Mouse (Mus musculus) heart, embryonic 16.5 days (tissue): ENCODE data around the gene Gm20388. TPM values are rescaled to one million over a fixed set of nuclear protein-coding genes. Genes with fewer than 3 reads are reported as not detected.

Source experiments
- ATAC-seq: fragments of 200-750 bp; cut with Nextera tagmentation; replicated peaks from 2 replicates; pipeline ENCODE4 v1.8.0; 2017; ENCODE audit warnings: moderate number of reproducible peaks; ENCODE audit not compliant: insufficient read depth, low FRiP score; ENCODE audit errors: extremely low read depth
- H3K27ac ChIP-seq: fragments of 300-500 bp; sonication (generic); 2 replicates; pipeline ENCODE4 v1.5.1; 2014; ENCODE audit warnings: mild to moderate bottlenecking, low read length, control low read depth, moderate library complexity
- H3K27me3 ChIP-seq: fragments of 300-500 bp; sonication (generic); 2 replicates; pipeline ENCODE4 v1.6.1; 2014; ENCODE audit warnings: low read length, mixed read lengths; ENCODE audit not compliant: control insufficient read depth, insufficient read depth
- H3K36me3 ChIP-seq: fragments of 300-500 bp; sonication (generic); 2 replicates; pipeline ENCODE4 v1.6.1; 2014; ENCODE audit not compliant: control insufficient read depth, insufficient read depth
- H3K4me1 ChIP-seq: fragments of 300-500 bp; sonication (generic); 2 replicates; pipeline ENCODE4 v1.6.1; 2014; ENCODE audit warnings: low read length, mixed read lengths; ENCODE audit not compliant: control insufficient read depth, insufficient read depth
- H3K4me2 ChIP-seq: fragments of 300-500 bp; sonication (generic); 2 replicates; pipeline ENCODE4 v1.6.1; 2014; ENCODE audit warnings: low read depth, mild to moderate bottlenecking, control low read depth, low read length
- H3K4me3 ChIP-seq: fragments of 300-500 bp; sonication (generic); 2 replicates; pipeline ENCODE4 v1.5.1; 2014; ENCODE audit warnings: mild to moderate bottlenecking, control low read depth, low read length
- H3K9ac ChIP-seq: fragments of 300-500 bp; sonication (generic); 2 replicates; pipeline ENCODE4 v1.6.1; 2014; ENCODE audit warnings: low read length, control low read depth
- H3K9me3 ChIP-seq: fragments of 300-500 bp; sonication (generic); replicated peaks from 2 replicates; pipeline ENCODE4 v1.6.1; 2016; ENCODE audit warnings: low read length; ENCODE audit not compliant: control insufficient read depth
- WGBS: fragments of 180-500 bp; shearing (Covaris S2); extraction: QIAGEN DNeasy Blood & Tissue Kit; methylation state at CpG from one replicate; pipeline ENCODE4 v1.1.7; 2014; 5-methylcytosine and 5-hydroxymethylcytosine counted together
- polyA plus RNA-seq: library from polyadenylated mRNA; unstranded; fragments of >200 nt; fragmentation: Nextera tagmentation; extraction: Ambion mirVana; gene quantifications from 2 replicates; pipeline ENCODE4 v1.2.1, GENCODE M21; 2015

Gm20388 gene
- polyA plus RNA-seq, 1 experiment from 2014 or later: 4.5 TPM

GRCm38 (mm10) chr8:121207171-121207570, 1296.5 kb downstream of the Gm20388 start:
- 77% methylated on average over 2 of the region's 2 CpGs for WGBS
- H3K4me3 ChIP-seq: no peak overlapping the region
- H3K9ac ChIP-seq: no peak overlapping the region
- no peak overlapping the region for H3K27ac ChIP-seq
- ATAC-seq: no peak
- no peaks in the 10 kb centered on the region for H3K36me3 ChIP-seq
- H3K4me2 ChIP-seq: no peak overlapping the region
- no peaks in the 10 kb centered on the region for H3K9me3 ChIP-seq
- H3K27me3 ChIP-seq: no peaks in the 10 kb centered on the region; the same call in 1 of the 2 replicates
- no peaks in the 10 kb centered on the region for H3K4me1 ChIP-seq

- Histone ChIP-seq H3K9ac (no peak overlapping the region), H3K4me1 (no peaks in the 10 kb centered on the region), H3K9me3 (0 out of 2 replicates have a peak, but pooled peaks cover 2% of the 10 kb centered on the region), H3K4me3 (no peak overlapping the region), H3K27ac (no peak overlapping the region), H3K4me2 (no peak overlapping the region), H3K36me3 (no peaks in the 10 kb centered on the region), H3K27me3 (no peaks in the 10 kb centered on the region)
- 75% methylated on average over 3 of the region's 3 CpGs for WGBS
- no peak for ATAC-seq
These were observed 1300.0 kb downstream of the Gm20388 start for GRCm38 (mm10) chr8:121210627-121211026.

GRCm38 (mm10) chr8:121213236-121213635, 1302.6 kb downstream of the Gm20388 start:
- ATAC-seq: no peak; the same call in 1 of the 2 replicates
- no peaks in the 10 kb centered on the region for H3K4me1 ChIP-seq
- WGBS: 51% methylated on average over 15 of the region's 15 CpGs

DNA sequence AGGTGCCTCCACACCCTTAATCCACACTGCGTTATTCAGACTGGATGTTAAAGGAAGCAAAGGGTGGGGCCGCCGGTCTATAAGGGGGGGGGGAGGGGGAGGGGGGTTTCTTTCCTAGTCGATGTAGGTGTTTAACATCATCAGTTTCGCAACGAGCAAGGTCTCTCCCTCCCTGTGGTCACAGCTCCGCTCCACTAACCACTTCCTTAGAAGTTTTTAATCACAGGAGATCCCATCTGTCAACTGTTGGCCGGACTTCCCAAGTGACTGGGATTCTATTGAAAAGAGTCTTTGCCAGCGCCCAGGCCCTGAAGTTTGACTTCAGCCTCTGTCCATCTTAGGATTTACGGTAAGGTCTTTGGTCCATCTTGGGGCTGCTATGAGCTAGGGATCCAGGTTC, 1303.0 kb downstream of the Gm20388 start:
- 51% methylated on average over 10 of the region's 10 CpGs for WGBS
- no peaks in the 10 kb centered on the region for H3K27me3 ChIP-seq

More at GRCm38 (mm10) chr8:121213236-121213635, 1302.6 kb downstream of the Gm20388 start:
- H3K9me3 ChIP-seq: peaks cover 2% of the 10 kb centered on the region; the same call in 1 of the 2 replicates
- no peaks in the 10 kb centered on the region for H3K27me3 ChIP-seq
- no peak overlapping the region for H3K9ac ChIP-seq
- H3K36me3 ChIP-seq: no peaks in the 10 kb centered on the region
- no peak overlapping the region for H3K4me2 ChIP-seq
- H3K4me3 ChIP-seq: no peak overlapping the region
- H3K27ac ChIP-seq: no peak overlapping the region

DNA sequence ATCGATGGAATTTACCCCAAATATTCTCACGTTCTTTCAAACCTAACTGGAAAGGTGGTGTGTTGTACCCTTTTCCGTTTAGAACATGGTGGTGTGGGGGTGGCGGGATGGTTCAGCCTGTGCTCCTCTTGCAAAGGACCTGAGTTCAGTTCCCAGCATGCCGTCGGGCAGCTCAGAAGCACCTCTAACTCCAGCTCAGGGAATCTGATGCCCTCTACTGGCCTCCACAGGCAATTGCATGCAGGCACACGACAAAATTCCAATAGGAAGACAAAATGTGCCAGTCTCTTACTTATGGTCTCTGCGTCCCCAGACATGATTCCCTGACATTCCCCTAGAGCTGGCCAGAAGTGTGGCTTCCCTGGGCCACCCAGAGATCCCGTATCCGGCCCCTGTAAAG, 1304.3 kb downstream of the Gm20388 start:
- Histone ChIP-seq H3K4me1 (peaks cover 3% of the 10 kb centered on the region; the same call in 1 of the 2 replicates), H3K27ac (no peak overlapping the region), H3K9ac (no peak overlapping the region), H3K36me3 (no peaks in the 10 kb centered on the region), H3K9me3 (peaks cover 6% of the 10 kb centered on the region; the same call in 1 of the 2 replicates), H3K27me3 (no peaks in the 10 kb centered on the region), H3K4me2 (no peak overlapping the region), H3K4me3 (no peak overlapping the region)
- ATAC-seq: no peak
- 84% methylated on average over 10 of the region's 10 CpGs for WGBS

More for the DNA sequence above, 1303.0 kb downstream of the Gm20388 start:
- Histone ChIP-seq H3K4me3 (no peak overlapping the region), H3K4me1 (no peaks in the 10 kb centered on the region), H3K4me2 (no peak overlapping the region), H3K27ac (no peak overlapping the region), H3K9ac (no peak overlapping the region), H3K36me3 (no peaks in the 10 kb centered on the region), H3K9me3 (peaks cover 6% of the 10 kb centered on the region; the same call in 1 of the 2 replicates)
- ATAC-seq: no peak

DNA sequence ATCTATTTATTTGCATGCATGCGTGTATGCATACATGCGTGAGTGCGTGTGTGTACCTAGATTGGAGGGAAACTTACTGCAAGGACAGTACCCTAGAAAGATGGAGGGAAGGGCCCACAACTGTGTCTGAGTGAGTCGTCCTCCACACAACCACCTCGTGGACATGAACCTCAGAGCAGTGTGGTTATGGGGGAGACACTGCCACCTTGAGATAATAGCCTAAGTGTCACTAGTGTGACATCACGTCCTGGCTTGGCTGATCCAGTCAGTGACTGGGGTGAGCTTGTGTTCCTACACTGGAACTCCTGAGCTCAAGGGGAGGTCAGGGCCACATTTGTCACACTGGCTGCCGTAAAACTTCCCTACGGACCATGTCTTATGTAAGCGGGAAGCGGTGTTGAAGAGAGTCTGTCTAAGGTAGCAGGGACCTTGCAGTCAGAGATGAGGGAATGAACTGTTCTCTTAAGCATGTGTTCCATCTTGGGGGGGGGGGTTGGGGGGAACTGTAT, 1305.9 kb downstream of the Gm20388 start:
- H3K9ac ChIP-seq: no peak overlapping the region
- peaks cover 3% of the 10 kb centered on the region; the same call in 1 of the 2 replicates for H3K4me1 ChIP-seq
- no peaks in the 10 kb centered on the region for H3K36me3 ChIP-seq
- H3K4me2 ChIP-seq: no peak overlapping the region
- no peak overlapping the region for H3K27ac ChIP-seq
- ATAC-seq: no peak
- WGBS: 82% methylated on average over 10 of the region's 10 CpGs
- H3K4me3 ChIP-seq: no peak overlapping the region
- peaks cover 6% of the 10 kb centered on the region; the same call in 1 of the 2 replicates for H3K9me3 ChIP-seq
- H3K27me3 ChIP-seq: peaks cover 7% of the 10 kb centered on the region; the same call in 1 of the 2 replicates

- Histone ChIP-seq H3K27ac (no peak overlapping the region), H3K9me3 (peaks cover 6% of the 10 kb centered on the region; the same call in 1 of the 2 replicates), H3K4me3 (no peak overlapping the region), H3K36me3 (no peaks in the 10 kb centered on the region), H3K27me3 (peaks cover 17% of the 10 kb centered on the region), H3K9ac (no peak overlapping the region), H3K4me2 (no peak overlapping the region), H3K4me1 (peaks cover 3% of the 10 kb centered on the region; the same call in 1 of the 2 replicates)
- ATAC-seq: no peak
- WGBS: 85% methylated on average over 3 of the region's 3 CpGs
These were observed 1307.8 kb downstream of the Gm20388 start for GRCm38 (mm10) chr8:121218486-121218885.

- Histone ChIP-seq H3K9ac (no peak overlapping the region), H3K27ac (no peak overlapping the region), H3K4me1 (peaks cover 3% of the 10 kb centered on the region; the same call in 1 of the 2 replicates), H3K27me3 (peaks cover 17% of the 10 kb centered on the region), H3K36me3 (no peaks in the 10 kb centered on the region), H3K9me3 (peaks cover 6% of the 10 kb centered on the region; the same call in 1 of the 2 replicates), H3K4me3 (no peak overlapping the region), H3K4me2 (no peak overlapping the region)
- 35% methylated on average over 33 of the region's 33 CpGs for WGBS
- no peak for ATAC-seq
These were observed 1309.7 kb downstream of the Gm20388 start for GRCm38 (mm10) chr8:121220103-121220899.

- 56% methylated on average over 8 of the region's 8 CpGs for WGBS
- H3K4me1 ChIP-seq: peaks cover 5% of the 10 kb centered on the region
- no peak overlapping the region for H3K9ac ChIP-seq
- no peaks in the 10 kb centered on the region for H3K9me3 ChIP-seq
- H3K27ac ChIP-seq: no peak overlapping the region
- no peaks in the 10 kb centered on the region for H3K36me3 ChIP-seq
- H3K4me3 ChIP-seq: no peak overlapping the region
- H3K4me2 ChIP-seq: no peak overlapping the region
- ATAC-seq: no peak
- H3K27me3 ChIP-seq: peaks cover 19% of the 10 kb centered on the region
These were observed 1314.1 kb downstream of the Gm20388 start for GRCm38 (mm10) chr8:121224709-121225108.
